Mouse (Mus musculus) MEL (cell line): Measurements from ENCODE around the gene Apopt1.

Experiments used
- CTCF ChIP-seq, 3 experiments: IDR thresholded peaks in 2 of 3; conservative IDR thresholded peaks in 1 of 3; 2 replicates each; pipeline ENCODE4 v1.5.1; 2011 to 2012; ENCODE audit warnings: low read length in 3 of 3, low read depth in 2 of 3, mild to moderate bottlenecking in 2 of 3, improper control_type of control experiment in 1 of 3, inconsistent platforms in 1 of 3, mixed read lengths in 1 of 3, moderate library complexity in 1 of 3; ENCODE audit not compliant: control insufficient read depth in 1 of 3, insufficient read depth in 1 of 3, poor library complexity in 1 of 3, severe bottlenecking in 1 of 3
- GATA1 ChIP-seq: IDR thresholded peaks from 2 replicates; pipeline ENCODE4 v1.6.1; 2011; ENCODE audit warnings: low read depth, low read length, improper control_type of control experiment
- MYB ChIP-seq: IDR thresholded peaks from 2 replicates; pipeline ENCODE4 v1.6.1; 2011; ENCODE audit warnings: mild to moderate bottlenecking, low read depth, low read length, improper control_type of control experiment
- POLR2A ChIP-seq, 2 experiments: IDR thresholded peaks; 2 replicates each; pipeline ENCODE4 v1.6.1; 2011 to 2012; ENCODE audit warnings: low read length in 2 of 2, mild to moderate bottlenecking in 2 of 2, control low read depth in 1 of 2, improper control_type of control experiment in 1 of 2, low read depth in 1 of 2, moderate library complexity in 1 of 2; ENCODE audit not compliant: control insufficient read depth in 1 of 2, insufficient read depth in 1 of 2, poor library complexity in 1 of 2
- RCOR1 ChIP-seq: IDR thresholded peaks from 2 replicates; pipeline ENCODE4 v1.6.1; 2012; ENCODE audit warnings: low read depth, mild to moderate bottlenecking, inconsistent platforms, low read length, improper control_type of control experiment
- USF1 ChIP-seq: IDR thresholded peaks from 2 replicates; pipeline ENCODE4 v1.6.1; 2014; ENCODE audit warnings: low read depth, mild to moderate bottlenecking, inconsistent platforms, low read length, improper control_type of control experiment, moderate library complexity
- USF2 ChIP-seq, 2 experiments: IDR thresholded peaks; 2 replicates each; pipeline ENCODE4 v1.6.1; 2011 to 2012; ENCODE audit warnings: improper control_type of control experiment in 2 of 2, low read length in 2 of 2, borderline replicate concordance in 1 of 2, inconsistent platforms in 1 of 2, low read depth in 1 of 2, mild to moderate bottlenecking in 1 of 2; ENCODE audit not compliant: insufficient read depth in 1 of 2
- ZC3H11A ChIP-seq: IDR thresholded peaks from 2 replicates; pipeline ENCODE4 v1.6.1; 2012; ENCODE audit warnings: low read depth, mild to moderate bottlenecking, inconsistent platforms, low read length, improper control_type of control experiment

DNA sequence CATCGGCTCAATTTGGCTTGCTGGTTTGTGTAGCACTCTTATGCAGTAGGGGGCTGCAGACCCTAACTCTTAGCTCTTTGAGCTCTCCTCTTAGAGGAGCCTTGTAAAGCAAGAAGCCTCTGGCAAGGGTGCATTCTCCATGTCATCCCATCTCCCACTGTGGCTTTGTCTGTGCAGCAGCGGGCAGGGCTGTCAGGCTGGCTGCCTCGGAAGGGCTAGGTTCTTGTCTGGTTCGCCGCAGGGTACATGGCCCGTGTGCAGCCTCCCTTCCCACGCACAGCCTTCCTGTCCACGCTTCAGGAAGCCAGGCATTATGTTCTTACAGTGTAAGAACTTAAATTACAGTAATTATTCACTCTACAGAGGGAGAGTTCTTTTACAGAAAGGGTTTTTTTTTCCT, 5.6 kb downstream of the Apopt1 start:
- TF ChIP-seq POLR2A (IDR thresholded peaks at IDR 0.05; ENCODE audit: control insufficient read depth in 1 of 2, insufficient read depth in 1 of 2, low read depth in 1 of 2, low read length in 2 of 2, poor library complexity in 1 of 2) (no peak), RCOR1 (no peak), USF2 (IDR thresholded peaks at IDR 0.05; ENCODE audit: borderline replicate concordance in 1 of 2, insufficient read depth in 1 of 2, low read depth in 1 of 2, low read length in 2 of 2) (no peak), ZC3H11A (no peak), USF1 (no peak), MYB (no peak), CTCF (IDR thresholded peaks at IDR 0.05 in 2 of 3, conservative IDR thresholded peaks at IDR 0.05 in 1 of 3; ENCODE audit: control insufficient read depth in 1 of 3, insufficient read depth in 1 of 3, low read depth in 2 of 3, low read length in 3 of 3, poor library complexity in 1 of 3, severe bottlenecking in 1 of 3) (no peak), GATA1 (no peak)
